Mouse (Mus musculus) kidney, adult 2 months (tissue): ENCODE results near the gene Ptpdc1.
A peak's percentile ranks its signal among the peaks of the same experiment; 100 is the strongest.

Experiments used
- CTCF ChIP-seq: fragments of 200-500 bp; conservative IDR thresholded peaks from 2 replicates; pipeline ENCODE4 v1.5.1; 2011; ENCODE audit warnings: low read depth, mild to moderate bottlenecking, control low read depth, low read length, moderate library complexity, mixed read lengths; ENCODE audit not compliant: insufficient read depth, insufficient read length
- POLR2A ChIP-seq: fragments of 200-500 bp; IDR thresholded peaks from one replicate; pipeline ENCODE4 v1.6.1; 2011; ENCODE audit warnings: low read depth, low read length, control low read depth

DNA sequence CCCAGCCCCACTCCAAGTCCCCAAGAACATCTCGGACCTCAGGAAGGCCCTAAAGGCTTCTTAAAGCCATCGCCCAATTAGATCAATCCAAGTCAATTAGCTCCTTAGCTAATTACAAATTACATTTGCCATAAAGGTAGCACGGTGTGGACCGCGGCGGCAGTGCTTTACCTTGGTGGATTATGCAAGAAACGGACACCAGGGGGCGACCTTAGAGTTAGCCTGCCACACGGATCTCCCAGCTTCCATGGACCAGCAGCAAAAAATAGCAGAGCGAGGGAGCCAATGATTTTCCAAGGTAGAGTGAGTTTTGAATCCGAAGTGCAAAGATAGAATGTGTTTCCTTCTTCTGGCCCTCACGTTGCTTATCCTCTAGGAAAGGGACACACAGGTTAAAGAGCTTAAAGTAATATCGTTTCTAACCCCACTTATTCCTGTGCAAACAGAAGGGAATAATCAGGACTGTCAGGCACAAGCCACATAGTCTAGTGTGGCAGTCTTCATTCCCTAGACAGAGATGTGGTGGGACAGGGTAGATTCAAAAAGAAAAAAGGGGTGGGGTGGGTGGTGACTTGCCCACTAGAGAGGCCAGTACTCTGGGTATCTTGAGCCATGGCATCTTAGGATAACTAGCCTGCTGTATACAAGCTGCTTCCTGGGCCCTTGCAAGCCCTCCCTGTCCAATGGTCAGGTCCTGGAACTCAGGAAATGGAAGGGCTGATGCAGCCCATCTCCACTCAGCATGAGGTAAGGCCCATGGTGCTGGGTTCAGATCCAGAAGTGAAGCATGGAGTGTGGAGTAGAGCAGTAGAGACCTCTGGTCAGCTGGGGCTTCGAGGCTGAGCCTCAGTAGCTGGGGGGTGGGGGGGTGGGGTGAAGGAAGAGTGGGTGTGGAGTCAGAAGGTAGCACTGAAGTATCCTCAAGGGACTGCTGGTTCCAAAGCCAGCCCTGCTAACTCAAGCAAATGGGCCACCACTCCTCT is 28.6 kb upstream of the Ptpdc1 start:
- TF ChIP-seq CTCF (peak; percentile 83), POLR2A (no peak)
